Mouse (Mus musculus) hindbrain, embryonic 10.5 days (tissue): ENCODE measurements at regions not wholly inside any gene's neighbourhood (a gene's known extent, or its start where the extent isn't known, plus 50 kb on each side); places are given as distances from the start of the nearest gene placed in this dataset.

ENCODE experiments used
- DNase-seq: peaks from one replicate; pipeline ENCODE4 v3.0.0-alpha.2; 2017; ENCODE audit warnings: low spot score
- H3K27ac ChIP-seq: fragments of 300-500 bp; sonication (generic); 2 replicates; pipeline ENCODE4 v1.5.1; 2016; ENCODE audit warnings: mild to moderate bottlenecking, moderate library complexity
- H3K27me3 ChIP-seq: fragments of 300-500 bp; sonication (generic); 2 replicates; pipeline ENCODE4 v1.6.1; 2016; ENCODE audit warnings: mild to moderate bottlenecking; ENCODE audit not compliant: poor library complexity, insufficient read depth, severe bottlenecking
- H3K36me3 ChIP-seq: fragments of 300-500 bp; sonication (generic); 2 replicates; pipeline ENCODE4 v1.6.1; 2016; ENCODE audit warnings: mild to moderate bottlenecking, moderate library complexity
- H3K4me1 ChIP-seq: fragments of 300-500 bp; sonication (generic); replicated peaks from 2 replicates; pipeline ENCODE4 v1.6.1; 2016; ENCODE audit warnings: mild to moderate bottlenecking
- H3K4me3 ChIP-seq: fragments of 300-500 bp; sonication (generic); 2 replicates; pipeline ENCODE4 v1.5.1; 2016; ENCODE audit warnings: mild to moderate bottlenecking, moderate library complexity
- H3K9me3 ChIP-seq: fragments of 300-500 bp; sonication (generic); 2 replicates; pipeline ENCODE4 v1.6.1; 2016; ENCODE audit warnings: mild to moderate bottlenecking, moderate library complexity
- WGBS: fragments of 180-500 bp; shearing (Covaris S2); methylation state at CpG from one replicate; pipeline ENCODE4 v1.1.7; 2016; 5-methylcytosine and 5-hydroxymethylcytosine counted together

- Histone ChIP-seq H3K36me3 (no peaks in the 10 kb centered on the region), H3K27me3 (no peaks in the 10 kb centered on the region), H3K4me3 (no peak overlapping the region), H3K4me1 (peaks cover 17% of the 10 kb centered on the region; the same call in 1 of the 2 replicates), H3K27ac (0 out of 2 replicates have a peak overlapping the region, but pooled peaks have one; percentile 23), H3K9me3 (no peaks in the 10 kb centered on the region)
- WGBS, result 22% methylated on average over 6 of the region's 6 CpGs
- DNase-seq, result peak; percentile 45
Measured at GRCm38 (mm10) chr1:191486766-191487165, 83.7 kb upstream of the Ppp2r5a start.

- DNase-seq, result no peak
Measured at GRCm38 (mm10) chr1:191484726-191485425, 81.8 kb upstream of the Ppp2r5a start.

GRCm38 (mm10) chr1:191479906-191480379, 76.9 kb upstream of the Ppp2r5a start:
- Histone ChIP-seq H3K9me3 (no peaks in the 10 kb centered on the region), H3K27me3 (no peaks in the 10 kb centered on the region), H3K27ac (no peak overlapping the region), H3K4me1 (peaks cover 14% of the 10 kb centered on the region), H3K36me3 (no peaks in the 10 kb centered on the region), H3K4me3 (no peak overlapping the region)
- 73% methylated on average over 13 of the region's 13 CpGs for WGBS
- DNase-seq, result peak; percentile 15

More at GRCm38 (mm10) chr1:191484726-191485425, 81.8 kb upstream of the Ppp2r5a start:
- Histone ChIP-seq H3K4me1 (peaks cover 26% of the 10 kb centered on the region), H3K9me3 (no peaks in the 10 kb centered on the region), H3K4me3 (no peak overlapping the region), H3K27ac (no peak overlapping the region), H3K27me3 (no peaks in the 10 kb centered on the region), H3K36me3 (no peaks in the 10 kb centered on the region)
- WGBS, result 90% methylated on average over 8 of the region's 8 CpGs

- Histone ChIP-seq H3K9me3 (no peaks in the 10 kb centered on the region), H3K27me3 (no peaks in the 10 kb centered on the region), H3K4me1 (peaks cover 11% of the 10 kb centered on the region), H3K36me3 (no peaks in the 10 kb centered on the region), H3K27ac (no peak overlapping the region), H3K4me3 (no peak overlapping the region)
- 92% methylated on average over 5 of the region's 5 CpGs for WGBS
- DNase-seq, result no peak
Measured at GRCm38 (mm10) chr1:191472551-191472950, 69.5 kb upstream of the Ppp2r5a start.

GRCm38 (mm10) chr1:191471489-191471888, 68.4 kb upstream of the Ppp2r5a start:
- WGBS, result 73% methylated on average over 2 of the region's 2 CpGs
- Histone ChIP-seq H3K36me3 (no peaks in the 10 kb centered on the region), H3K27ac (no peak overlapping the region), H3K4me1 (peaks cover 11% of the 10 kb centered on the region), H3K4me3 (no peak overlapping the region), H3K9me3 (no peaks in the 10 kb centered on the region), H3K27me3 (no peaks in the 10 kb centered on the region)
- DNase-seq, result no peak

- DNase-seq, result no peak
- H3K9me3 ChIP-seq, result no peaks in the 10 kb centered on the region
- no peaks in the 10 kb centered on the region for H3K27me3 ChIP-seq
- no peak overlapping the region for H3K27ac ChIP-seq
- H3K4me1 ChIP-seq, result peaks cover 11% of the 10 kb centered on the region
- H3K4me3 ChIP-seq, result no peak overlapping the region
- WGBS, result 43% methylated on average over 13 of the region's 13 CpGs
- no peaks in the 10 kb centered on the region for H3K36me3 ChIP-seq
Measured at GRCm38 (mm10) chr1:191470190-191470985, 67.3 kb upstream of the Ppp2r5a start.

GRCm38 (mm10) chr1:191468837-191469529, 65.9 kb upstream of the Ppp2r5a start:
- Histone ChIP-seq H3K9me3 (no peaks in the 10 kb centered on the region), H3K27me3 (no peaks in the 10 kb centered on the region), H3K36me3 (no peaks in the 10 kb centered on the region), H3K4me3 (no peak overlapping the region), H3K4me1 (peaks cover 11% of the 10 kb centered on the region), H3K27ac (no peak overlapping the region)
- 55% methylated on average over 4 of the region's 4 CpGs for WGBS
- DNase-seq, result no peak

GRCm38 (mm10) chr1:191466261-191466660, 63.2 kb upstream of the Ppp2r5a start:
- Histone ChIP-seq H3K36me3 (no peaks in the 10 kb centered on the region), H3K4me1 (peaks cover 27% of the 10 kb centered on the region), H3K27ac (no peak overlapping the region), H3K27me3 (no peaks in the 10 kb centered on the region), H3K4me3 (no peak overlapping the region), H3K9me3 (no peaks in the 10 kb centered on the region)
- no peak for DNase-seq
- WGBS, result 90% methylated on average over 3 of the region's 3 CpGs

GRCm38 (mm10) chr1:191465723-191466122, 62.7 kb upstream of the Ppp2r5a start:
- no peak overlapping the region for H3K27ac ChIP-seq
- no peak for DNase-seq
- H3K4me3 ChIP-seq, result no peak overlapping the region
- H3K27me3 ChIP-seq, result no peaks in the 10 kb centered on the region
- H3K9me3 ChIP-seq, result no peaks in the 10 kb centered on the region
- H3K4me1 ChIP-seq, result peaks cover 24% of the 10 kb centered on the region
- H3K36me3 ChIP-seq, result no peaks in the 10 kb centered on the region
- WGBS, result 85% methylated on average over 4 of the region's 4 CpGs

- DNase-seq, result no peak
- Histone ChIP-seq H3K4me3 (no peak overlapping the region), H3K4me1 (peaks cover 19% of the 10 kb centered on the region), H3K27me3 (no peaks in the 10 kb centered on the region), H3K36me3 (no peaks in the 10 kb centered on the region), H3K27ac (no peak overlapping the region), H3K9me3 (no peaks in the 10 kb centered on the region)
- WGBS, result 59% methylated on average over 2 of the region's 2 CpGs
Measured at GRCm38 (mm10) chr1:191465170-191465569, 62.1 kb upstream of the Ppp2r5a start.

- peak overlapping the region; percentile 16; the same call in 1 of the 2 replicates for H3K4me3 ChIP-seq
- H3K4me1 ChIP-seq, result peaks cover 15% of the 10 kb centered on the region
- WGBS, result 12% methylated on average over 9 of the region's 9 CpGs
- H3K27ac ChIP-seq, result peak overlapping the region; percentile 81
- no peaks in the 10 kb centered on the region for H3K27me3 ChIP-seq
- no peaks in the 10 kb centered on the region for H3K36me3 ChIP-seq
- H3K9me3 ChIP-seq, result no peaks in the 10 kb centered on the region
- DNase-seq, result peak; percentile 33
Measured at GRCm38 (mm10) chr1:191461811-191462491, 58.9 kb upstream of the Ppp2r5a start.

GRCm38 (mm10) chr1:191459066-191459465, 56.0 kb upstream of the Ppp2r5a start:
- Histone ChIP-seq H3K36me3 (no peaks in the 10 kb centered on the region), H3K27ac (no peak overlapping the region), H3K4me1 (peaks cover 19% of the 10 kb centered on the region), H3K9me3 (no peaks in the 10 kb centered on the region), H3K27me3 (no peaks in the 10 kb centered on the region), H3K4me3 (no peak overlapping the region)
- WGBS, result 71% methylated on average over 5 of the region's 5 CpGs
- DNase-seq, result no peak
